Mouse (Mus musculus) cerebellum, postnatal 36 days (tissue): ENCODE data around the gene Urad.

ENCODE experiments used
- DNase-seq, 2 experiments: peaks; one replicate each; pipeline ENCODE4 v3.0.0; 2021 to 2022; ENCODE audit warnings: mixed read lengths in 2 of 2

Gene Urad

DNA sequence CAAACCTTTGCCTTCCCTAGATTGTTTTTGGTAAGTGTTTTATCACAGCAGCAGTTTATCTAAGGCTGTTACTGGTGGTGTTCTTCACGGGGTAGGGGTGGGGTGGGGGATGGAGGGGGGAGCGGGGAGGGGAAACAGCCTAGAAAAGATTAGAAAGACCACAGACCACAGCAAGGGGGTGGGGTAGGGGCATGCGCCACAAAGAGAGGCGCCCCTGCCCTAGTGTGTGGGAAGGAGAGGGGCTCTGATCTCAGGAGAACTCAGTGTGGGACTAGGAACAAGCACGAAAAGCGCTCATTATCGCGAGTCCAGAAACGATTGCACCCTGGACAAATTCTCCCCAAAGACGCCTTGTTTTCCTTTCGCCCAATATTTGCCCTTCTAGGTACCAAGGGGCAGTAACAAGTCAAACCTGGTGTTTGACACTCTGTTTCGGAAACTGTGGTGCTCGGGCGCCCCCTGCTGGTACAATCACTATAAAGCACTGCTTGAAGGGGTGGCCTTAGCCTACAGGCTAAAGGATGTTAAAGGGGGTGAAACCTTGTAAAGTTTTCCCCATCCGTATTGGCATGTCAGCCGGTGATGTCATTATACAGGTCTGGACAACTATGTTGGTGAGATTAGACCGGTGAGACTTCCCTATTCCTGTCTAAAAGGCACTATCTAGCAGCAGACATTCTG is 1.1 kb upstream of the Urad start:
- peak; percentile 64 to 65 for DNase-seq

DNA sequence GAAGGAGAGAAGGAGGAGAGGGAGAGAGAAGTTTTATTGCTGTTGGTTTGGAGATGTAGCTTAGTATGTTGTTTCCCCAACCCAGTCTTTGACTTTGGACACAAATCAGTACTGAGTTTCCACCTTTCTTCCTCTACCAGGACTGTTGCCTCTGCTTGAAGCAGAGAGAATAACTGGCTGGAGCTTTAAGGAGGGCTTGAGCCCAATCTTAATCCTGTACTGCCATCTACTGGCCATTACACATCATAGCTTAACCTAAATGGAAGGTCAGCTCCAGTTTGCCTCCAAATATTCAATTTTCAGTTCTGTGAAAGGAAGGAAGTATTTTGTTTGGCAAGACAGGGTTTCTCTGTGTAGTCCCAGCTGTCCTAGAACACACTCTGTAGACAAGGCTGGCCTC is 2.6 kb downstream of the Urad start:
- DNase-seq: peak in 1 of 2 experiments; percentile 24

- DNase-seq: no peak
These were observed 4.2 kb downstream of the Urad start for GRCm38 (mm10) chr5:147317991-147318390.

DNA sequence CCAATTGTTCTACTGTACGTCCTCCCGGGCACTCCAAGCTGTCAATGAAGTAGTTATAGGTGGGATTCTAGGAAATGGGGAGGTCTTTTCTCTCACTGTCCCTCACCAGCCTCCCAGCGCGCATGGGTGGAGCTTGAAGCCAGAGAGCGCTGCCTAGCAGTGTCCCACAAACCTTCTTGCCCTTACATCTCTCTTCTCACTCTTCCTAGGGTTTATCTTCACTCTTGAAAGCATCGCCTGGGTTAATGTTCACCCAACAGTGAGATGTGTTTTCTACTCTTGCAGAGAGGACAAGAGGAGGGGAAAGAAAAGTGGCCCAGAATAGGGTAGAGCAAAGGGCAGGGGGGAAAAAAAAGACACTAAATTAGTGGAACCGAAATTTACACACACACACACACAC is 4.9 kb downstream of the Urad start:
- DNase-seq: no peak

- DNase-seq: no peak
These were observed 6.7 kb downstream of the Urad start for GRCm38 (mm10) chr5:147315432-147316075.

DNA sequence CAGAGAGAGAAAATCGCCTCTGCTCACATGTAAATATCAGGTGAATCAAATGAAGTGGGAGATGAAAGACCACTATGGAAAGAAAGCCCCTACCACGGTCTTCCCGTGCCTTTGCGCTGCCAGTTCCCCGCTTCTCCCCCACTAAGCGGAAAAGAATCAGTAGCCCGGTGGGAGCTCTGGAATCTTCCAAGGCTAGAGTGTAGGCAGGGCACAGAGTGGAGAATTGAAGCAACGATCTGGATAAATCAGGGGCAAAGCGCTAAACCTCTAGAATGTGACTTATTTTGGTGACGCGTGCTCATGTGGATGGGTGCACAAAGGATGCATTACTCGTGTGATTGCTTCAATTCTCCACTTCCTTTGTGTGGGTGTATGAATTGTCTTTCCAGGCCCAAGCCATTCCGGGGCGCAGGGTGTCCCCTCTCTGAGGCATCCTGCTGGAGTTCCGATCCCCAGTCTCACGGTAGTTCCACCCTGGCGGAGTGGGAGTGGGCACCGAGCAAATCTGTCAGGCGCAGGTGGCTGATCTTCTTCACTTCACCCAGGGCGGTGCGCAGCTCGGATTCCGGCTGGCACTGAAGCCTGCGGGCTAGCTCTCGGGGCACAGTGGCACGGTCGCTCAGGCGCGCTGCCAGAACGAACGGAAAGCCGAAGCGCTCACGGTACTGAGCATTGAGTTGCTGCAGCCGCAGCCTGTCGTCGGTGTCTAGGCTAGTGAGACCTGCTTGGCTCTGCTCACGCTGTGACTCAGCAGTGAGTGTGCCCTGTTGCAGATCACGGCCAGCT is 7.4 kb downstream of the Urad start:
- no peak for DNase-seq

DNA sequence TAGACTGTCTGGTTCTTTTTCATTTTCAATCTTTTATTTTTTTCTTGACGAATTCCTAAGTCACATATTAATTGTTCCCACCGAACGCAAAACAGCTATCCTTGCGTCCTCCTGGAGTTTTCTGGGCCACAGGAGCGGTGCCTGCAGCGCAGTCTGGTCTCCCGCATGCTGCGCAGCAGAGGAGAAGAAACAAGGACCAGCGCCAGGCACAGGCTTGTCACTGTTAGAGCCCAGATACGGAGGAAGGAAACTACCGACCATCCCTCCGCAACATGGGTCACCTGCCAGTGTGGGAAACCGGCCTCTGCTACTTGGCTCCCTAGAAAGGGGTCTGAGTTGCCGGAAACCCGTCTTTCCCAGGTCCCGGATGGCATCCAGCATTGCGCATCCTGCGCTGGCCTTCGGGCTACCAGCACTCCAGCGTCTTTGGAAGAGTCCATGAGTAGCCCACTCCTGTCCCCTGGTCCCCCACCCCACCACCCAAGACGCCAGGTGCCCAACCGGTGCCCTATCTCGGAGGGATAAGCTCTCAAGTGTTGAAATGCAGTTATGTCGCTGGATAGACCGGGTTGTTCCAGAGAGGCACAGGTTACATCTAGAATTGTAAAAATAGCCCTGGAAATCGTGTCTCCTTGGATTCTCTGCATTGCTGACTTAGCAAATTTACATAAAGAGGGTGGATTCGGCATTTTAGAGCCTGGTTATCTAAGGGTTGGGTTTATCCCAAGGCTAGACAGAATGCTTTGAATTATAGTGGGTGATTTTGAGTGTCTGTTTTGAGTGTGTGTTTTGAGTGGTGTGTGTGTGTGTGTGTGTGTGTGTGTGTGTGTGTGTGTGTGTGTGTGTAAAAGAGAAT is 9.2 kb downstream of the Urad start:
- no peak for DNase-seq

DNA sequence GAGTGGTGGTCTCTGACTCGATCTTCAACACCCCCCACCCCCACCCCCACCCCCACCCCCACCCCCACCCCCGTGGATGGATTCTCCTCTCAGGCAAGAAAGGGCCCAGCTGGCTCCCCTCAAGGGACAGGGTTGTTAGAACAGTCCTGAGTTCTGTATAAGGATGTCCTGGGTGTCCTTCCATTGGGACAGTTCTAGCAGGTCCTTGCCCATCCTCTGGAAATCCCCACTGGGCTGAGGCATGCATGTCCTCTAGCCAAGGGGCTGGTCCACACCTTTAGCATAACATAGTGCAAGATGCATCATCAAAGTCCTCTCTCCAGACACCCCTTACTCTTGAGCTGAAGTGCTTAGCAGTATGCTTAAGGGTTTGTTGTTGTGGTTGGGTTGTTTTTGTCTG is 12.5 kb downstream of the Urad start:
- DNase-seq: no peak

DNA sequence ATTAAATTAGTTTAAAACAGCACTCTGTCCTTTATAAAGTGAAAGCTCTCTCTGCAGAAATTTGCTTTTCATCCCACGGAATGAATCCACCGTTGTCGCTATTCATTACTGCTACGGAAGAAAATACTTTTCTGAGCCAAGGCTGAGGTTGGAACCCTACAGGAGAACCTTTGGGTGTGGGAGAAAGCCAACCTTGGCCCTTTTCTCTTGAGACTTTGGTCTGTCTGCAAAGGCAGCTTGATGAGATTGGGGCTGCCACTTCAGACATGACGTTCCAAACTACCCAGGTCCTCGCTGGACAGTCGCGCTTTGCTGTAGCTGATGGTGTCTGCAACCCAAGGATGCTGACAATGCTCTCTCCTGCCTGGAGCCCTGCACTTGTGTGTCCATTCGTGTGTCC is 13.8 kb downstream of the Urad start:
- no peak for DNase-seq

DNA sequence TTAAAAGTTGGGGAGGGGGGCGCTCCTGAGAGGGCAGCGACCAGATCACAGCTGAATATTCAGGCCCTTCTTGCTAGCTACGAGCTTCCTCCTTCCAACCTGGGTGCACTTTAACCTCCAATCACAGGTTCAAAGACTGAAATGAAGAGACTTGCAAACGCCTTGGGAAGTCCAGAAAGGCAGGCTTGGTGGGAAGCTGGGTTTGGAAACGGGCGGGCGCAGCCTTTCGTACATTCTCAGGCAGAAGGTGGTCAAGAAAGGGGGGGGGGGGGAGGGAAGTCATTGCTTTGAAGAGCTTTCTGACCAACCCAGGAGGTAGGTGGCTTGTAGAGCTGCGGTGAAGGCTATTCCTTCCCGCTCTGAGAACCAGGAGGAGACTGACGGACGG is 14.8 kb downstream of the Urad start:
- DNase-seq: no peak

DNA sequence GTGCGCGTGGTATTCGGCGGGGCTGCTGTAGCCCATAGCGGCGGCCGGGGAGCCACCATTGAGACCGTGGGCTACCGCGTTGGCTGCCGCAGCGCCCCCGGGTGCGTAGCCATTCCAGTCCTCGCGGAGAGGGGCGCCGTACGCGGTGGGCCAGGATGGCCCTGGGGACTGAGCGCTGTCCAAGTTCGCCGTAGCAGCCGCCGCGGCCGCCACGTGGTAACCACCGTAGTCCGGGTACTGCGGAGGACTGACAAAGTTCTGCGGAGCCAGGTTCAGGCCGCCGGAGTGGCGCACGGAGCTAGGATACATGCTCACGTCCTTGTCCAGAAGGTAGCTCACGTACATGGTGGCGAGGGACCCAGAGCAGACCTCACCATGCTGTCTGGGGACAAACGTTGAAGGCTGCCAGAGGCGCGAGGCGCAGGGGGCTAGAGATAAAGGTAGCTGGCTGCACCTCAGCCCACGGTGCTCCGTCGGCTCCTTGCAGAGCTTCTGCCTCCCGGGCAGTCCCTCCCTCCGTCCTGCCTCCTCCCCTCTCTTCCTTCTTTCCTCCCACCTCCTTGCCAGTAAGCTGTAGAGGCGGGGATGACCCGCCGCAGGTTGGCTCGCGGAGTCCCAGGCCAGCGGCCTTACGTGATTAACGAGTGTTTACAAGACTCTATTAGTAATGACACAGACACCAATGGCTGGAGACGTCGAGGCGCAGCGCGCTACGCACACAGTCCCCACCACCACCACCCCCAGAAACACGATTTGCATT is 15.4 kb downstream of the Urad start, which contains the start of gene Cdx2:
Gene Cdx2, minus strand, starts transcription at position 633 of the 760 bp plus-strand sequence.
- no peak for DNase-seq

GRCm38 (mm10) chr5:147305856-147306637 is 16.2 kb downstream of the Urad start:
- no peak for DNase-seq

GRCm38 (mm10) chr5:147305166-147305565 is 17.1 kb downstream of the Urad start:
- no peak for DNase-seq

DNA sequence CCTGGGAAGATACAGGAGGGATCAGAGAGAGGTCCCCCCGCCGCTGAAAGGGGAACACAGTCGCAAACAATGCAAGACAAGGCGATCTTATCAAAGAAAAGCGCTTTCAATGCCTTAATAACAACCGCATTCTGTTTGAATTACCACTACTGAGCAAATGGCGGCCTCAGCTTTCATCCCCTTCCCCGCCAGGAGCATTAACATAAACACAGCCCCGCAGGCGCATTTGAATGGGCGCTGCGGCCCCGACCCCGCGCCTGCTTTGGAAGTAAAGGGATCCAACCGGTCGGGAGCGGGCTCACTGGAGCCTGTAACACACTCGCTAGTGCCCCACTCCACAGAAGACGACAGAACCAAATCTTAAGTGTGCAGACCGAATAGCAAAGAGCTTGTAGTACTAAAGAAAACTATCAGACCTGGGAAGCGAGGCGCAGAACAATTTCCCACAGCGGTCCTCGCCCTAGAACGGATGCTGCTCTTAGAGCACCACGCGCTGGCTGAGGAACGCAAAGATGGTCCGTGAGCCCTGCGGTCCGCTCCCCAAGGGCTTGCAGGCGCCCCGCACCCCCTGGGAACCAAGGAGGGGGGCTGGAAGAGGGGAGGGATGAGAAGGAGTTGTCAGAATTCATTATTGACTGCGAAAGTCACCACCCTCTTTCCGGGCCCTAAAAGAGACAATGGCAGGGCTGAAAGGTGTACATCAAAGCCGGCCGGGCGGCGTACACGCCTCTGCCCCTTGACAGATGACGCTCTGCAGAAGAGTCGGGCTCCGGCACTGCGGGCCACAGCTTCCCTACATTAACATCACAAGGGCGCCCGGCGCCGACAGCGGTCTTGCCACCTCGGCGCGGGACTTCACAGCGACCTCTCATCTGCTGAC is 17.7 kb downstream of the Urad start:
- no peak for DNase-seq

DNA sequence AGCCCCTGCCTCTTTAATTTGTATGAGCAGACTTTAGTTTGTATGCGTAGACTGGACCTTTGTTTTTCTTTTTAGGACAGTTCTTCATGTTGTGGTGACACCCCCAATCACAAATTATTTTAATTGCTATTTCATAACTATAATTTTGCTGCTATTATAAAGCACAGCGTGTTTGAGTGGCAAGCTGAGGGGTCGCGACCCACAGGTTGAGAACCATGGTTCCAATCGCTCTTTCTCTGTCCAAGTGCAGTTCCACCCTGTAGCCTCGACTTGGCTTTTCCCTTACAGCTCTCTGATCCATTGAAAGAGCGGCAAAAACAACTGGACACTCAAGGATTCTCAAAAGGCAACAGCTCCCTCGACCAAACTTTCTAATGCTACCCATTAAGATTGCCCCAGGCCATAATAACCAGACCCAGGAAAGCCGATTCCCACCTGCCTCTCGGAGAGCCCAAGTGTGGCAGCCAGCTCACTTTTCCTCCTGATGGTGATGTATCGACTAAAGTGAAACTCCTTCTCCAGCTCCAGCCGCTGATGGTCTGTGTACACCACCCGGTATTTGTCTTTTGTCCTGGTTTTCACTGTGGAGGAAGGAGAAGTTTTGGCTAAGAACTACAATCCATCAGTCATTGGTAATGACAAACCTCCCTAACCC is 19.4 kb downstream of the Urad start:
- no peak for DNase-seq

DNA sequence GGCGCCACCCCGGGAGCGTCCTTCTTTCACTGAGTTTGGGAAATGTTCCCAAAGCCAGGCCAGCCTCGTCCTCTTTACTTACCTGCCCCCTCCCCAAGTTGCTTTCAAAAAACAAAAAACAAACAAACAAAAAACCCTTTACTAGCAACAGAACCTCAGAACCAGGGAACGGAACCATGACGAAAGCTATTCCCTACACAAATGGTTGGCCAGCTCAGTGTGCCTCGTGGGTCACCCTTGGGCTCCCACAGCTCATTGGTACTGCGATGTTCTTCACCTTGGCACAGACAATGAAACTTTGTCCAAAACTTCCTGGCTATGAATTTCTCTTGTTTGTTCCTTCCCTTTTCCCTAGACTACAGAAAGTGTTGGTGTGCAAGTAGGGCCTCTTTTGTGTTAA is 20.1 kb downstream of the Urad start:
- no peak for DNase-seq

DNA sequence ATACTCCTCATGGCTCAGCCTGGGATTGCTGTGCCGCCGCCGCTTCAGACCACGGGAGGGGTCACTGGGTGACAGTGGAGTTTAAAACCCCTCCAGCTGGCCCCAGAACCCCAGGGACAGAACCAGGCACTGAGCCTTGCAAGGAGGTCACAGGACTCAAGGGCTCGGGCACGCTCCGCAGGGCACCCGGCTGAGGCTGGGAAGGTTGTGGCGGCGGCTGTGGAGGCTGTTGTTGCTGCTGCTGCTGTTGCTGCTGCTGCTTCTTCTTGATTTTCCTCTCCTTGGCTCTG is 20.5 kb downstream of the Urad start:
- no peak for DNase-seq

DNA sequence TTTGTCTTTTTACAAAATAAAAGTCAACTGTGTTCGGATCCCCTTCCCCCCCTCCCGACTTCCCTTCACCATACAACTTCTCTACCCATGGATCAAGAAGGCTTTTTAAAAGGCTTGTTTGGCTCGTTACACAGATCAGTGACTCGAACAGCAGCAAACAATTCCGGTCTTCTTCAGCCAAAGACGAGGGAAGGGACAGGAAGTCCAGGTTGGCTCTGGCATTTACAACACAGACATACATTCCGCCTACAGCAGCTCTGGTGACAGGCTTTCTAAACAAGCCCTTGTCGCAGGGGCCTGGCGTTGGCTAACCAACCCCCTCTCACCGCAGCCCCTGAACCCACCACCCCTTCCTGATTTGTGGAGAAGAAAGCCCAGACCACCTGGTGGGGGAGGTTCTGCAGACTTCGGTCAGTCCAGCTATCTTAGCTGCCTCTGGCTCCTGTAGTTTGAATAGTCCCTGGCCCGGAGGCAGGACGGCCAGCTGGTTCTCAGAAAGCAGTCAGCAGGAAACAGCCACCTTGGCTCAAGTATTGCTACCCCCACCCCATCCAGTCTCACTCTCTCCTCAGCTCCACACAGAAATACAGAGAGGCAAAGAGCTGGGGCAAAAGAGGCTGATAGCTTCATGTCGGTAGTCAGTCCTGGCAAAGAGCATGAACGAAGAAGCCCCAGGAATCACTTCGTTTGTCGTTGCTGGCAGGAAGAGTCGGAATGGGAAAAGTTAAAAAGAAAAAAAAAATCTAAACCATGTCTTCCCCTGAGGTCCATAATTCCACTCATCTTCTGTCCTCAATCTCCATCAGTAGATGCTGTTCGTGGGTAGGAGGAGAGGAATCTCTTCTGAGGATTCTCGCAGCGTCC is 21.1 kb downstream of the Urad start:
- DNase-seq: no peak

DNA sequence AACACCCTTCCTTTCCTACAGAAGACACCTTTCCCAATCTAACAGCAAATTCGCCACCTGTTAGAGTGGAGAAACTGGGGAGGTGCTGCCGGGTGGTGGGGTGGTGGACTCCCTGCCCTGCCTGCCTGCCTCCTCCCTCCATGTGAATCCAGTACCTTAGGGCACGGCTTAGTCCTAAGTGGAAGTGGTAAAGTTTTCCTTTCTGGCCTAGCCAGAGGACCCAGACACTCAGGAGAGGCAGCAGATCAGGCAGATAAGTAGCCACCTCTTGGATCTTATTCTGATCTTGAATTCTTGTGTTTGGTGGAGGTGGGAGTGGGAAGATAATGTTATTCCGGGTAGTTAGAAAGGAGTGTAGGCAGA is 22.3 kb downstream of the Urad start:
- no peak for DNase-seq
